Mouse (Mus musculus): Measurements from ENCODE around the gene Cdc37.
"Not testable (repeated sequence)": the region's sequence is repeated elsewhere in the genome, so short reads cannot be mapped to it uniquely, and the experiment has no call there.

Cdc37 gene

GRCm38 (mm10) chr9:21149654-21150419, at the start of gene Cdc37:
Gene Cdc37, minus strand, starts transcription at chr9:21149982.
- peak; percentile 91 to 92 for DNase-seq (ENCODE audit: low spot score in 2 of 2)

- no peak for DNase-seq (ENCODE audit: low spot score in 2 of 2)
These were observed 49.2 kb upstream of the Cdc37 start for GRCm38 (mm10) chr9:21198960-21199359.

- DNase-seq (ENCODE audit: low spot score in 2 of 2), result no peak
These were observed 48.2 kb upstream of the Cdc37 start for GRCm38 (mm10) chr9:21197981-21198380.

- DNase-seq (ENCODE audit: low spot score in 2 of 2), result no peak
These were observed 47.0 kb upstream of the Cdc37 start for GRCm38 (mm10) chr9:21196521-21197433.

GRCm38 (mm10) chr9:21195736-21196505, 46.1 kb upstream of the Cdc37 start:
- not testable (repeated sequence) for DNase-seq (ENCODE audit: low spot score in 2 of 2)

GRCm38 (mm10) chr9:21194787-21195493, 45.2 kb upstream of the Cdc37 start:
- DNase-seq (ENCODE audit: low spot score in 2 of 2), result no peak

- no peak for DNase-seq (ENCODE audit: low spot score in 2 of 2)
These were observed 44.0 kb upstream of the Cdc37 start for GRCm38 (mm10) chr9:21193786-21194185.

GRCm38 (mm10) chr9:21190670-21191069, 40.9 kb upstream of the Cdc37 start:
- no peak for DNase-seq (ENCODE audit: low spot score in 2 of 2)

GRCm38 (mm10) chr9:21189905-21190304, 40.1 kb upstream of the Cdc37 start:
- no peak for DNase-seq (ENCODE audit: low spot score in 2 of 2)

- DNase-seq (ENCODE audit: low spot score in 2 of 2), result no peak
These were observed 35.7 kb upstream of the Cdc37 start for GRCm38 (mm10) chr9:21185436-21185835.

GRCm38 (mm10) chr9:21184733-21185132, 35.0 kb upstream of the Cdc37 start:
- DNase-seq (ENCODE audit: low spot score in 2 of 2), result no peak

- DNase-seq (ENCODE audit: low spot score in 2 of 2), result peak in 1 of 2 experiments; percentile 37
These were observed 34.2 kb upstream of the Cdc37 start for GRCm38 (mm10) chr9:21183905-21184413.

- DNase-seq (ENCODE audit: low spot score in 2 of 2), result no peak
These were observed 33.6 kb upstream of the Cdc37 start for GRCm38 (mm10) chr9:21183421-21183820.

- DNase-seq (ENCODE audit: low spot score in 2 of 2), result peak in 1 of 2 experiments; percentile 45
These were observed 31.8 kb upstream of the Cdc37 start for GRCm38 (mm10) chr9:21181421-21182220.

- no peak for DNase-seq (ENCODE audit: low spot score in 2 of 2)
These were observed 31.1 kb upstream of the Cdc37 start for GRCm38 (mm10) chr9:21180841-21181240.

- DNase-seq (ENCODE audit: low spot score in 2 of 2), result no peak
These were observed 30.6 kb upstream of the Cdc37 start for GRCm38 (mm10) chr9:21180402-21180801.

GRCm38 (mm10) chr9:21172364-21172763, 22.6 kb upstream of the Cdc37 start:
- no peak for DNase-seq (ENCODE audit: low spot score in 2 of 2)

- no peak for DNase-seq (ENCODE audit: low spot score in 2 of 2)
These were observed 19.4 kb upstream of the Cdc37 start for GRCm38 (mm10) chr9:21169157-21169556.

GRCm38 (mm10) chr9:21168161-21169123, 18.7 kb upstream of the Cdc37 start:
- peak; percentile 56 to 72 for DNase-seq (ENCODE audit: low spot score in 2 of 2)

Data from urinary bladder, postnatal 4 days (tissue).